Mouse (Mus musculus): ENCODE results near the gene Psmd3.
A peak's percentile ranks its signal among the peaks of the same experiment; 100 is the strongest.
"Not testable (repeated sequence)": the region's sequence is repeated elsewhere in the genome, so short reads cannot be mapped to it uniquely, and the experiment has no call there.

GRCm38 (mm10) chr11:98655076-98655475 lies 27.3 kb upstream of the Psmd3 start:
- not testable (repeated sequence) for TF ChIP-seq POLR2A (IDR thresholded peaks at IDR 0.05; ENCODE audit: extremely low read depth, insufficient read depth, low read length)
- TF ChIP-seq CTCF (IDR thresholded peaks at IDR 0.05; ENCODE audit: extremely low read depth, insufficient read depth, low read length): peak; percentile 48
